9 mouse cellular contexts compared by ENCODE assay signal in the genomic region with DNA sequence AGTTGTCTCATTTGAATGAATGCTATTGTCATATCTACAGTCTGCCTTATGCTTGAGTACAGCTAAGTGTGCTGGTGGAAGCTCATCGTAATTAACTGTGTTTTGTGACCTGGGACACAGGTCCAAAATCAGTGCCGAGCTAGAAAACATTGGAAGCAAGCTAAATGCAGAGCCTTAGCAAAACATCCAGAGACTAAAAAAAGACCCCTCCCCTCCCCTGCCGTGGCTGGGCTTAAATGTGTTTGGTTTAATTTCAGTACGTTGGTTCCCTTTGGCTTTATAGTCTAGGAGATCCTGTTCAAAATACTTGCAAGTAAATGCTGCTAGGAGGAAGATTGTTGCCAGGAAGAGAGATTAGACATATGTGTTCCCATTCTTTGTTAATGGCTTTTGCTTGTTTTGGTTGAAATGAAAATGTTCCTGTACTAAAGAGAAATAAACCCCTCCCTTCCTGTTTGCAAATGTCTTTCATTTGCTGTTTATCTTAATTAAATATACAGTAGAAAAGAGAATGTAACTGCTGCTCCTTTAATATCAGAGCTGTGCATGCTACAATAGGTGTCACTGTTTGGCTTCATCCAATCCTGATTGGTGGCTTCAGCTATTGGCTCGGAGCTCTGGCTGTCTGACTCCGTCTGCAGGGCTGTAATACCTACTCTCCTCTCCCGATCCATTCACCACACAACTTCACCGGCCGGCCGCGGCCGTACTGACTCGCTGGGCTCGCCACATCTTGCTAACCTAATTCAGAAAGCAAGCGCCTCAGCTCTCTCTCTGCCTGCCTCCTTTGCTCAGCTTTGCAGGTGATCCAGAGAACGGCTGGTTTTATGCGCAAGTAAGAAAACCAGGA. TPM values are rescaled to one million over a fixed set of nuclear protein-coding genes. Genes with fewer than 3 reads are reported as not detected.
DNase-seq lines count a peak whose midpoint lies in the region; ATAC-seq and TF ChIP-seq lines count a peak whose summit lies in the region.
"Had no signal": no experiment of that assay in that cellular context is flagged by ENCODE, and none has a peak within 500 bp of the region (broad histone marks: within the 10 kb centered on the region; RNA-seq: fewer than 3 reads in every experiment).

No protein-coding gene starts in this region.

- 7% methylated on average over 17 of the region's 17 CpGs for WGBS in forebrain, embryonic 14.5 days
- 41% methylated on average over 17 of the region's 17 CpGs for WGBS in liver, embryonic 14.5 days (ENCODE audit: insufficient replicate concordance)
- 16% methylated on average over 17 of the region's 17 CpGs for WGBS in neural tube, embryonic 13.5 days

- H3K27me3 ChIP-seq in forebrain, embryonic 14.5 days (replicated peaks; ENCODE audit: control insufficient read depth, insufficient read depth, low read length): no peaks in the 10 kb centered on the region
- H3K27me3 ChIP-seq in liver, embryonic 14.5 days (ENCODE audit: control insufficient read depth, insufficient read depth, low read length): no peaks in the 10 kb centered on the region
- no peaks in the 10 kb centered on the region for H3K27me3 ChIP-seq in neural tube, embryonic 13.5 days

- TF ChIP-seq CTCF in liver, embryonic 14.5 days (IDR thresholded peaks at IDR 0.05; ENCODE audit: low read depth): no peak

- intact Hi-C loops in heart, postnatal 14 days (cut with DNase I): loop anchor here (2.0 to 5.0 kb wide), 2 partner anchors 21 to 231 kb away; a partner anchor contains a TSS

- ATAC-seq in forebrain, embryonic 14.5 days: peak; percentile 94
- peak; percentile 47; the same call in 1 of the 2 replicates for ATAC-seq in liver, embryonic 14.5 days (ENCODE audit: insufficient read depth)
- ATAC-seq in neural tube, embryonic 13.5 days (ENCODE audit: low read depth): peak; percentile 93

- peak overlapping the region; percentile 56 for H3K9ac ChIP-seq in forebrain, embryonic 14.5 days (ENCODE audit: low read length)
- no peak overlapping the region for H3K9ac ChIP-seq in liver, embryonic 14.5 days (replicated peaks)
- peak overlapping the region; percentile 70 for H3K9ac ChIP-seq in neural tube, embryonic 13.5 days

- peaks cover 13% of the 10 kb centered on the region for H3K4me1 ChIP-seq in forebrain, embryonic 14.5 days (ENCODE audit: control insufficient read depth, insufficient read depth, low read length)
- H3K4me1 ChIP-seq in liver, embryonic 14.5 days (replicated peaks; ENCODE audit: control insufficient read depth in 2 of 2, insufficient read depth in 2 of 2, low read length in 1 of 2): peaks cover 0 to 9% of the 10 kb centered on the region in 2 experiments; a peak in 1 of 4 replicates
- peaks cover 55% of the 10 kb centered on the region for H3K4me1 ChIP-seq in neural tube, embryonic 13.5 days (replicated peaks)

- H3K27ac ChIP-seq in forebrain, embryonic 14.5 days (ENCODE audit: low read depth, low read length): 0 out of 2 replicates have a peak overlapping the region, but pooled peaks have one; percentile 15
- no peak overlapping the region for H3K27ac ChIP-seq in liver, embryonic 14.5 days
- H3K27ac ChIP-seq in neural tube, embryonic 13.5 days (replicated peaks): peak overlapping the region; percentile 79

- peak overlapping the region; percentile 60 for H3K4me2 ChIP-seq in forebrain, embryonic 14.5 days (ENCODE audit: low read length)
- H3K4me2 ChIP-seq in liver, embryonic 14.5 days (ENCODE audit: low read depth): peak overlapping the region; percentile 42
- peak overlapping the region; percentile 69 for H3K4me2 ChIP-seq in neural tube, embryonic 13.5 days

- DNase-seq in ES-CJ7 (ENCODE audit: low read depth, low spot score): peak; percentile 49
- DNase-seq in cerebellum, adult 11-12 months: peak; percentile 92
- peak; percentile 91 for DNase-seq in forebrain, embryonic 14.5 days (ENCODE audit: low spot score)
- peak; percentile 70 to 77 for DNase-seq in heart, postnatal 14 days
- peak; percentile 67 to 73 for DNase-seq in kidney, postnatal 4 days
- DNase-seq in liver, embryonic 14.5 days (ENCODE audit: low read depth in 3 of 3, low spot score in 3 of 3): no peak
- no peak for DNase-seq in B cell, adult 2 months

- TF ChIP-seq EP300 in liver, embryonic 14.5 days (IDR thresholded peaks at IDR 0.05; ENCODE audit: low read depth): no peak

- 0 out of 2 replicates have a peak, but pooled peaks cover 6% of the 10 kb centered on the region for H3K36me3 ChIP-seq in forebrain, embryonic 14.5 days (ENCODE audit: control insufficient read depth, insufficient read depth, low read length)
- no peaks in the 10 kb centered on the region for H3K36me3 ChIP-seq in liver, embryonic 14.5 days (replicated peaks; ENCODE audit: control insufficient read depth, insufficient read depth, low read depth)
- no peaks in the 10 kb centered on the region for H3K36me3 ChIP-seq in neural tube, embryonic 13.5 days

- H3K9me3 ChIP-seq in forebrain, embryonic 14.5 days (replicated peaks; ENCODE audit: control insufficient read depth, low read length): no peaks in the 10 kb centered on the region
- no peaks in the 10 kb centered on the region for H3K9me3 ChIP-seq in liver, embryonic 14.5 days (ENCODE audit: control insufficient read depth, low read length)
- no peaks in the 10 kb centered on the region for H3K9me3 ChIP-seq in neural tube, embryonic 13.5 days

- H3K4me3 ChIP-seq in forebrain, embryonic 14.5 days (ENCODE audit: low read depth, low read length): peak overlapping the region; percentile 33
- H3K4me3 ChIP-seq in liver, embryonic 14.5 days (ENCODE audit: insufficient read depth in 1 of 2, low read depth in 2 of 2, low read length in 2 of 2): peak overlapping the region in 1 of 2 experiments; percentile 12; a peak in 1 of 4 replicates
- peak overlapping the region; percentile 46 for H3K4me3 ChIP-seq in neural tube, embryonic 13.5 days
- H3K4me3 ChIP-seq: myocyte had no signal

RNA-seq across cellular contexts. Expression of a gene that starts 21.7 kb away (rescaled TPM):
- 24.4 and 29.7 TPM in 2 replicates for polyA plus RNA-seq in forebrain, embryonic 14.5 days (2014; fragmentation: Nextera tagmentation; extraction: Ambion mirVana)
- 10 to 100 TPM; 29.8 to 30.0 TPM for total RNA-seq in heart, postnatal 14 days (2021)
- 1.5 and 1.8 TPM in 2 replicates for polyA plus RNA-seq in liver, embryonic 14.5 days (2012; rRNA removed)
- polyA plus RNA-seq in liver, embryonic 14.5 days (2014; fragmentation: Nextera tagmentation; extraction: Ambion mirVana): 2.0 TPM in 2 replicates
- polyA plus RNA-seq in neural tube, embryonic 13.5 days (2015; fragmentation: Nextera tagmentation; extraction: Ambion mirVana): 18.2 and 20.7 TPM in 2 replicates

Comparison
In these comparisons a context has a peak if more than half of its experiments do, and no peak if none do; other contexts are left out.
1. DNase-seq: peak in ES-CJ7 (single experiment), cerebellum, adult 11-12 months (single experiment), forebrain, embryonic 14.5 days (single experiment), heart, postnatal 14 days (2 of 2) and kidney, postnatal 4 days (2 of 2); none in liver, embryonic 14.5 days (0 of 3) and B cell, adult 2 months (0 of 2).
2. Peak in every context shown above with its lines, with median percentiles within 50 percentile points of each other: ATAC-seq and H3K4me2 ChIP-seq.